Mouse (Mus musculus) bone marrow, adult 2 months (tissue): ENCODE measurements around the gene Cenpu.

ENCODE experiments used
- CTCF ChIP-seq: fragments of 200-500 bp; IDR thresholded peaks from 2 replicates; pipeline ENCODE4 v1.5.1; 2011; ENCODE audit warnings: low read length, control low read depth; ENCODE audit not compliant: control insufficient read depth, insufficient read depth
- POLR2A ChIP-seq: fragments of 200-500 bp; IDR thresholded peaks from 2 replicates; pipeline ENCODE4 v1.6.1; 2011; ENCODE audit warnings: low read depth, mild to moderate bottlenecking, control low read depth, low read length, borderline replicate concordance; ENCODE audit not compliant: control insufficient read depth

DNA sequence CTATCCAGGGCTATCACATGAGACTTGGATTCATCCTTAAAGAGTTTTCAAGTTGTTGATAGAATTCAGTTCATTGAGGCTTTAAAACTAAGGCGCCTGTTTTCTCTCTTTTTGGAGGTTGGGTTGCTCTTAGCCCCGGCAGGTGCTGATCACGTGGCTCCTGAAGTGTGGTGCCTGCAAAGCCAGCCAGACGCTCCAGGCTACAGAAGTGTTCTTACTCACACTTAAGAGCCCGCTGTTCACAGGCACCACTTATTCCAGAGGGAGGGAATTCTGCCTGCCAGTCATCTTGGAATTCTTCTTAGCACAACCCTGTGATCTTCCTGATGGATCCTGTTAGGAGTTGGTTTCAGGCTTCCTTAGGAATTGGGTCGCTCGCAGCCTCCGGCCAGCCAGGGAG lies 16.1 kb downstream of the Cenpu start:
- no peak for TF ChIP-seq POLR2A
- TF ChIP-seq CTCF, result no peak
